8 mouse cellular contexts compared by ENCODE assay signal in genomic region chr13:109922228-109922627, GRCm38 (mm10).
DNase-seq lines count a peak whose midpoint lies in the region; ATAC-seq and TF ChIP-seq lines count a peak whose summit lies in the region.

No protein-coding gene starts in this region.

- POLR2A ChIA-PET in Patski (lab: Charles Lee): interaction anchor here (0.6 kb wide), 1 partner anchor 95 kb away, joined by 3 read pairs; no protein-coding TSS in a partner anchor

- CTCF ChIA-PET in Patski (lab: Charles Lee): interaction anchor here (0.8 to 1.8 kb wide), 10 partner anchors 8 to 146 kb away, joined by 3 to 6 read pairs (median 3); no protein-coding TSS in a partner anchor

- no peaks in the 10 kb centered on the region for H3K27me3 ChIP-seq in hindbrain, postnatal 0 days (ENCODE audit: insufficient read depth, low read length)
- H3K27me3 ChIP-seq in hindbrain, embryonic 16.5 days (replicated peaks; ENCODE audit: control insufficient read depth, insufficient read depth, low read length): no peaks in the 10 kb centered on the region
- no peaks in the 10 kb centered on the region for H3K27me3 ChIP-seq in Patski
- no peaks in the 10 kb centered on the region for H3K27me3 ChIP-seq in liver, embryonic 16.5 days (ENCODE audit: control insufficient read depth, insufficient read depth, low read depth, low read length)

- no peak overlapping the region for H3K4me2 ChIP-seq in hindbrain, postnatal 0 days (ENCODE audit: low read depth, low read length)
- no peak overlapping the region for H3K4me2 ChIP-seq in hindbrain, embryonic 16.5 days (ENCODE audit: low read length)
- H3K4me2 ChIP-seq in liver, embryonic 16.5 days (ENCODE audit: low read depth, low read length): no peak overlapping the region

- in situ Hi-C loops in Patski (cut with MboI; ENCODE audit: low pct_unique_long_range_greater_than_20kb): loop anchor here (5.0 to 25.0 kb wide), 4 partner anchors 95 to 685 kb away; no protein-coding TSS in a partner anchor

- TF ChIP-seq POLR2A in cortical plate, adult 2 months (IDR thresholded peaks at IDR 0.05; ENCODE audit: extremely low read depth, insufficient read depth, low read length): no peak

- H3K9ac ChIP-seq in hindbrain, postnatal 0 days (replicated peaks; ENCODE audit: low read length): no peak overlapping the region
- no peak overlapping the region for H3K9ac ChIP-seq in hindbrain, embryonic 16.5 days (ENCODE audit: low read depth, low read length)
- no peak overlapping the region for H3K9ac ChIP-seq in liver, embryonic 16.5 days (ENCODE audit: low read depth, low read length)

- H3K9me3 ChIP-seq in hindbrain, postnatal 0 days (ENCODE audit: low read length): no peaks in the 10 kb centered on the region
- H3K9me3 ChIP-seq in hindbrain, embryonic 16.5 days (ENCODE audit: control insufficient read depth, low read length): no peaks in the 10 kb centered on the region
- H3K9me3 ChIP-seq in liver, embryonic 16.5 days (replicated peaks; ENCODE audit: control insufficient read depth, low read length): no peaks in the 10 kb centered on the region

- DNase-seq in hindbrain, postnatal 0 days (ENCODE audit: low spot score): peak; percentile 94
- DNase-seq in A20 (ENCODE audit: low read depth, low spot score) (peak; percentile 11), Patski (ENCODE audit: low read depth, low spot score) (no peak)
- peak; percentile 87 for DNase-seq in induced T-regulatory cell, adult 2 months (ENCODE audit: low read depth)
- DNase-seq in thymus, postnatal 10 days (ENCODE audit: low spot score in 2 of 2): peak; percentile 29 to 82

- WGBS in hindbrain, postnatal 0 days: 3% methylated on average over 4 of the region's 4 CpGs
- 2% methylated on average over 4 of the region's 4 CpGs for WGBS in hindbrain, embryonic 16.5 days
- 2% methylated on average over 4 of the region's 4 CpGs for WGBS in liver, embryonic 16.5 days (ENCODE audit: insufficient replicate concordance)

- no peak for ATAC-seq in hindbrain, postnatal 0 days
- no peak for ATAC-seq in hindbrain, embryonic 16.5 days
- peak; percentile 87 for ATAC-seq in Patski
- peak; percentile 47; the same call in 1 of the 2 replicates for ATAC-seq in liver, embryonic 16.5 days (ENCODE audit: low read depth)

- H3K4me3 ChIP-seq in hindbrain, postnatal 0 days (ENCODE audit: low read length): no peak overlapping the region
- no peak overlapping the region for H3K4me3 ChIP-seq in hindbrain, embryonic 16.5 days (ENCODE audit: low read length)
- H3K4me3 ChIP-seq in cortical plate, adult 2 months (ENCODE audit: insufficient read depth, low read length): no peak overlapping the region
- no peak overlapping the region for H3K4me3 ChIP-seq in liver, embryonic 16.5 days (ENCODE audit: low read depth, low read length)

- no peak overlapping the region for H3K27ac ChIP-seq in hindbrain, postnatal 0 days
- no peak overlapping the region for H3K27ac ChIP-seq in hindbrain, embryonic 16.5 days (ENCODE audit: low read depth, low read length)
- H3K27ac ChIP-seq in cortical plate, adult 2 months (ENCODE audit: insufficient read depth, low read length): no peak overlapping the region
- no peak overlapping the region for H3K27ac ChIP-seq in liver, embryonic 16.5 days (ENCODE audit: low read length)

- H3K36me3 ChIP-seq in hindbrain, postnatal 0 days (ENCODE audit: insufficient read depth, low read length): no peaks in the 10 kb centered on the region
- H3K36me3 ChIP-seq in hindbrain, embryonic 16.5 days (ENCODE audit: control insufficient read depth, insufficient read depth, low read length): no peaks in the 10 kb centered on the region
- H3K36me3 ChIP-seq in liver, embryonic 16.5 days (ENCODE audit: control insufficient read depth, insufficient read depth): no peaks in the 10 kb centered on the region

- H3K4me1 ChIP-seq in hindbrain, postnatal 0 days (ENCODE audit: insufficient read depth, low read length): peaks cover 2% of the 10 kb centered on the region; the same call in 1 of the 2 replicates
- H3K4me1 ChIP-seq in hindbrain, embryonic 16.5 days (ENCODE audit: control insufficient read depth, insufficient read depth, low read depth, low read length): peaks cover 6% of the 10 kb centered on the region; the same call in 1 of the 2 replicates
- 0 out of 2 replicates have a peak, but pooled peaks cover 2% of the 10 kb centered on the region for H3K4me1 ChIP-seq in cortical plate, adult 2 months (ENCODE audit: control insufficient read depth, insufficient read depth, low read length)
- peaks cover 4% of the 10 kb centered on the region for H3K4me1 ChIP-seq in liver, embryonic 16.5 days (ENCODE audit: control insufficient read depth, low read depth, low read length)

- peak; percentile 78 for TF ChIP-seq CTCF in hindbrain, postnatal 0 days (IDR thresholded peaks at IDR 0.05; ENCODE audit: low read depth)
- peak; percentile 77 for TF ChIP-seq CTCF in Patski (IDR thresholded peaks at IDR 0.05)
- TF ChIP-seq CTCF in cortical plate, adult 2 months (IDR thresholded peaks at IDR 0.05; ENCODE audit: extremely low read depth, insufficient read depth, low read length): peak; percentile 60

Comparison
In these comparisons a context has a peak if more than half of its experiments do, and no peak if none do; other contexts are left out.
1. ATAC-seq: peak in Patski (single experiment) and liver, embryonic 16.5 days (single experiment); none in hindbrain, postnatal 0 days (single experiment) and hindbrain, embryonic 16.5 days (single experiment).
2. Peak in every context shown above with its lines, with median percentiles within 50 percentile points of each other: CTCF ChIP-seq.